Mouse (Mus musculus) cortical plate, adult 2 months (tissue): Measurements from ENCODE around the gene Vwa5b1.

Source experiments
- CTCF ChIP-seq: fragments of 200-500 bp; IDR thresholded peaks from 2 replicates; pipeline ENCODE4 v1.5.1; 2011; ENCODE audit warnings: mild to moderate bottlenecking, control low read depth, low read length; ENCODE audit not compliant: insufficient read depth; ENCODE audit errors: extremely low read depth
- POLR2A ChIP-seq: fragments of 200-500 bp; IDR thresholded peaks from 2 replicates; pipeline ENCODE4 v1.6.1; 2011; ENCODE audit warnings: mild to moderate bottlenecking, low read length, control low read depth; ENCODE audit not compliant: insufficient read depth; ENCODE audit errors: extremely low read depth

DNA sequence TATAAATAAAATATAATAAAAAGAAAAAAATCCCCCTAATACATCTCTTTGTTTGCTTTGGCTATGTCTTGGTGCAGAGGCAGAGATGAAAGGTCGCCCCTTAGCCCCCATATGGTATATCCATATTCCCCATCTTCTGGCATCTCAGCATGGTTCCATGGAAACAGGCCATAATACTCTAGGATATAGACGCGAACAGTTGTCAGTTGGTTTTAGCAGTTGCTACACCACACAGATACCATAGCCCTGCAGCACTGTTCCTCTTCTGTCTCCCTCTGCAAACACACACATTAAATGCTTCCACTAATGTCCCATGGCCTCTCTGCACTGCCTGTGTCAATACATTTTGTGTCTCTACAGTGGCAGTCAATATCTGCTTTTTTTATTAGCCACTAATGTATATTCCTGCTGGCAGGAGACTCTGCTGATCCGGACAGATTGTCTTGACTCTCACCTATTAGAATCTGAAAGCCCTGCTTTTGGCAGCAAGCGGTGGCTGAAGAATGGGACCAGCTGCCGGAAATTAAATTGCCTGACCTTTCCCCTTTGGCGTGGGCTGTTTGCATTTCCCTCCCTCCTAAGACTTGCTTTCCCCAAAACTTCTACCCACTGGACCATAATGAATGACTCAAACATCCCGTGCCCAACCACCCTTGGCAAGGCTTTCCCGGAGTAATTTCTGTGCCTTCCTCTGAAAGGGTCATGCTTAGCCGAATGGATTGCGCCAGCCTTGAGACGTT lies 39.1 kb downstream of the Vwa5b1 start:
- no peak for TF ChIP-seq POLR2A
- no peak for TF ChIP-seq CTCF
